Mouse (Mus musculus): ENCODE data around the gene Sele.

DNA sequence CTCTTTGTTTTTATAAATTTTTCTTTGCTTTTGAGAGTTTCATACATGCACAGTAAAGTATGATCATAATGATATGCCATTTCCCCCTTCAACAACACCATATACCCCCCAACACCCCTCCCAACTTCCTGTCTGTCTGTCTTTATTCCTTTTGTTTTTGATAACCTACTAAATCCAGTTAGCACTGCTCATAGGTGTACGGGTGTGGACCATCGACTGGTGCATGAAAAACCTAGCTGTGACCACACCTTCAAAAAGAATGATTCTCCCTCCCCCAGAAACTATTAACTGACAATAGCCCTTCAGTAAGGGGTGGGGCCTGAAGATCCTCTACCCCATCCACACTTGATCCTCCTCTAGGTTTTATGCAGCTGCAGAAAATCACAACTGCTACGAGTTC lies 15.7 kb downstream of the Sele start:
- TF ChIP-seq CTCF (IDR thresholded peaks at IDR 0.05; ENCODE audit: borderline replicate concordance, insufficient read depth, low read depth, low read length) (no peak), POLR2A (IDR thresholded peaks at IDR 0.05; ENCODE audit: borderline replicate concordance, insufficient read depth, low read length) (no peak)

Data from cerebellum, adult 2 months (tissue).